Mouse (Mus musculus) heart, embryonic 15.5 days (tissue): ENCODE results near the gene Krtap8-1. TPM values are rescaled to one million over a fixed set of nuclear protein-coding genes. Genes with fewer than 3 reads are reported as not detected.
A peak's percentile ranks its signal among the peaks of the same experiment; 100 is the strongest.

Source experiments
- ATAC-seq: fragments of 200-750 bp; cut with Nextera tagmentation; replicated peaks from 2 replicates; pipeline ENCODE4 v1.8.0; 2017; ENCODE audit warnings: low read depth, moderate TSS enrichment; ENCODE audit not compliant: insufficient number of reproducible peaks, insufficient read depth, low FRiP score
- H3K27ac ChIP-seq: fragments of 300-500 bp; sonication (generic); 2 replicates; pipeline ENCODE4 v1.5.1; 2015; ENCODE audit warnings: mild to moderate bottlenecking, inconsistent platforms
- H3K27me3 ChIP-seq: fragments of 300-500 bp; sonication (generic); 2 replicates; pipeline ENCODE4 v1.6.1; 2015; ENCODE audit warnings: inconsistent platforms
- H3K36me3 ChIP-seq: fragments of 300-500 bp; sonication (generic); 2 replicates; pipeline ENCODE4 v1.6.1; 2015; ENCODE audit warnings: mild to moderate bottlenecking, inconsistent platforms
- H3K4me1 ChIP-seq: fragments of 300-500 bp; sonication (generic); replicated peaks from 2 replicates; pipeline ENCODE4 v1.6.1; 2015; ENCODE audit warnings: inconsistent platforms
- H3K4me2 ChIP-seq: fragments of 300-500 bp; sonication (generic); 2 replicates; pipeline ENCODE4 v1.6.1; 2015; ENCODE audit warnings: inconsistent platforms, mild to moderate bottlenecking, moderate library complexity
- H3K4me3 ChIP-seq: fragments of 300-500 bp; sonication (generic); 2 replicates; pipeline ENCODE4 v1.5.1; 2015; ENCODE audit warnings: mild to moderate bottlenecking, inconsistent platforms
- H3K9ac ChIP-seq: fragments of 300-500 bp; sonication (generic); 2 replicates; pipeline ENCODE4 v1.6.1; 2015; ENCODE audit warnings: mild to moderate bottlenecking, inconsistent platforms
- H3K9me3 ChIP-seq: fragments of 300-500 bp; sonication (generic); replicated peaks from 2 replicates; pipeline ENCODE4 v1.6.1; 2016; ENCODE audit warnings: inconsistent platforms
- WGBS: fragments of 180-500 bp; shearing (Covaris S2); methylation state at CpG from one replicate; pipeline ENCODE4 v1.1.7; 2015; ENCODE audit warnings: mixed read lengths; 5-methylcytosine and 5-hydroxymethylcytosine counted together
- polyA plus RNA-seq: library from polyadenylated mRNA; unstranded; fragments of >200 nt; fragmentation: Nextera tagmentation; extraction: Ambion mirVana; gene quantifications from 2 replicates; pipeline ENCODE4 v1.2.1, GENCODE M21; 2015

Krtap8-1 gene
- polyA plus RNA-seq, 1 experiment from 2014 or later, result not detected

DNA sequence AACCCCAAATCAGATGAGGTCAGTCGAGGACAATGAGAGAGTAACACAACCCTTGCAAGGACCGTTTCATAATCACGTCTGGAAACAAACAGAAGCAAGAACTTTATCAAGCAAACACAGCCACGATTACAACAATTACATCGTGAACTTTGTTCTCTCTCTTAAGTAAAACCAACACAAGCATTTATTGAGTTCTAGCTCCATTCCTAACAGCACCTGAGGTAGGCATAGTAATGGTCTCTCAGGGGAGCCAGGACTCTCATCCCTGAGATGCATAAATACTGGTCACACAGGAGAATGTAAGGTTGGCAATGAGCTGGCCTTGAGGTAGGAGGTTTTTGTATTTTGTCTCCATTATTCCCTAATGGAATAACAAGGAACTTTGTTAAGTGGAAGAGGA is 14.1 kb upstream of the Krtap8-1 start:
- ATAC-seq, result no peak
- Histone ChIP-seq H3K9me3 (no peaks in the 10 kb centered on the region), H3K27ac (no peak overlapping the region), H3K36me3 (no peaks in the 10 kb centered on the region), H3K4me3 (no peak overlapping the region), H3K9ac (no peak overlapping the region), H3K4me1 (no peaks in the 10 kb centered on the region), H3K27me3 (no peaks in the 10 kb centered on the region), H3K4me2 (no peak overlapping the region)
- WGBS, result 66% methylated on average over 5 of the region's 5 CpGs

GRCm38 (mm10) chr16:89497002-89497401 is 9.2 kb upstream of the Krtap8-1 start:
- Histone ChIP-seq H3K9ac (no peak overlapping the region), H3K27me3 (no peaks in the 10 kb centered on the region), H3K27ac (no peak overlapping the region), H3K36me3 (no peaks in the 10 kb centered on the region), H3K4me2 (no peak overlapping the region), H3K4me1 (no peaks in the 10 kb centered on the region), H3K4me3 (no peak overlapping the region), H3K9me3 (no peaks in the 10 kb centered on the region)
- WGBS, result 84% methylated on average over 5 of the region's 5 CpGs
- no peak for ATAC-seq

- Histone ChIP-seq H3K4me2 (no peak overlapping the region), H3K27me3 (no peaks in the 10 kb centered on the region), H3K4me1 (no peaks in the 10 kb centered on the region), H3K36me3 (no peaks in the 10 kb centered on the region), H3K9me3 (no peaks in the 10 kb centered on the region), H3K4me3 (no peak overlapping the region), H3K9ac (no peak overlapping the region), H3K27ac (no peak overlapping the region)
- no peak for ATAC-seq
- WGBS, result 81% methylated on average over 7 of the region's 7 CpGs
These were observed 7.8 kb upstream of the Krtap8-1 start for GRCm38 (mm10) chr16:89495394-89496153.

GRCm38 (mm10) chr16:89477679-89478314 is 10.0 kb downstream of the Krtap8-1 start:
- Histone ChIP-seq H3K27me3 (no peaks in the 10 kb centered on the region), H3K4me1 (no peaks in the 10 kb centered on the region), H3K9ac (no peak overlapping the region), H3K4me2 (no peak overlapping the region), H3K9me3 (no peaks in the 10 kb centered on the region), H3K27ac (no peak overlapping the region), H3K4me3 (no peak overlapping the region), H3K36me3 (no peaks in the 10 kb centered on the region)
- WGBS, result 78% methylated on average over 12 of the region's 12 CpGs
- peak; percentile 27; the same call in 1 of the 2 replicates for ATAC-seq

- Histone ChIP-seq H3K36me3 (no peaks in the 10 kb centered on the region), H3K4me2 (no peak overlapping the region), H3K27ac (no peak overlapping the region), H3K4me3 (no peak overlapping the region), H3K9me3 (no peaks in the 10 kb centered on the region), H3K4me1 (no peaks in the 10 kb centered on the region), H3K9ac (no peak overlapping the region), H3K27me3 (no peaks in the 10 kb centered on the region)
- no peak for ATAC-seq
- WGBS, result 42% methylated on average over 5 of the region's 5 CpGs
These were observed 26.6 kb downstream of the Krtap8-1 start for GRCm38 (mm10) chr16:89461189-89461588.

Other genes starting within 250 kb of the Krtap8-1 start
- not detected in 2 replicates for gene Krtap21-1, start 84.1 kb downstream of the Krtap8-1 start, polyA plus RNA-seq
- not detected in 2 replicates for gene Krtap6-2, start 67.8 kb downstream of the Krtap8-1 start, polyA plus RNA-seq
- gene Krtap7-1, start 20.4 kb upstream of the Krtap8-1 start, polyA plus RNA-seq, result not detected in 2 replicates
- gene Krtap11-1, start 83.2 kb upstream of the Krtap8-1 start, polyA plus RNA-seq, result not detected in 2 replicates